Mouse (Mus musculus) liver, embryonic 13.5 days (tissue): ENCODE results near the gene Fahd1. TPM values are rescaled to one million over a fixed set of nuclear protein-coding genes. Genes with fewer than 3 reads are reported as not detected.

ENCODE experiments used
- ATAC-seq: fragments of 200-750 bp; cut with Nextera tagmentation; 2 replicates; pipeline ENCODE4 v1.8.0; 2017; ENCODE audit warnings: low read depth, mild to moderate bottlenecking, moderate number of reproducible peaks, moderate library complexity
- DNase-seq: peaks from one replicate; pipeline ENCODE4 v3.0.0; 2022
- H3K27ac ChIP-seq: fragments of 300-500 bp; sonication (generic); 2 replicates; pipeline ENCODE4 v1.5.1; 2015; ENCODE audit warnings: moderate library complexity, mild to moderate bottlenecking, inconsistent platforms
- H3K27me3 ChIP-seq: fragments of 300-500 bp; sonication (generic); 2 replicates; pipeline ENCODE4 v1.6.1; 2015; ENCODE audit warnings: mild to moderate bottlenecking, inconsistent platforms
- H3K36me3 ChIP-seq: fragments of 300-500 bp; sonication (generic); 2 replicates; pipeline ENCODE4 v1.6.1; 2015; ENCODE audit warnings: mild to moderate bottlenecking, inconsistent platforms
- H3K4me1 ChIP-seq: fragments of 300-500 bp; sonication (generic); replicated peaks from 2 replicates; pipeline ENCODE4 v1.6.1; 2015; ENCODE audit warnings: inconsistent platforms
- H3K4me2 ChIP-seq: fragments of 300-500 bp; sonication (generic); 2 replicates; pipeline ENCODE4 v1.6.1; 2015; ENCODE audit warnings: inconsistent platforms, mild to moderate bottlenecking, moderate library complexity
- H3K4me3 ChIP-seq: fragments of 300-500 bp; sonication (generic); replicated peaks from 2 replicates; pipeline ENCODE4 v1.5.1; 2015; ENCODE audit warnings: mild to moderate bottlenecking, inconsistent platforms
- H3K9ac ChIP-seq: fragments of 300-500 bp; sonication (generic); 2 replicates; pipeline ENCODE4 v1.6.1; 2015; ENCODE audit warnings: mild to moderate bottlenecking, inconsistent platforms
- H3K9me3 ChIP-seq: fragments of 300-500 bp; sonication (generic); replicated peaks from 2 replicates; pipeline ENCODE4 v1.6.1; 2016; ENCODE audit warnings: inconsistent platforms
- WGBS: fragments of 180-500 bp; shearing (Covaris S2); methylation state at CpG from one replicate; pipeline ENCODE4 v1.1.7; 2015; ENCODE audit not compliant: insufficient replicate concordance; 5-methylcytosine and 5-hydroxymethylcytosine counted together
- polyA plus RNA-seq: library from polyadenylated mRNA; unstranded; fragments of >200 nt; fragmentation: Nextera tagmentation; extraction: Ambion mirVana; gene quantifications from 2 replicates; pipeline ENCODE4 v1.2.1, GENCODE M21; 2015

Gene Fahd1
- polyA plus RNA-seq, 1 experiment from 2014 or later: 34.6 TPM

DNA sequence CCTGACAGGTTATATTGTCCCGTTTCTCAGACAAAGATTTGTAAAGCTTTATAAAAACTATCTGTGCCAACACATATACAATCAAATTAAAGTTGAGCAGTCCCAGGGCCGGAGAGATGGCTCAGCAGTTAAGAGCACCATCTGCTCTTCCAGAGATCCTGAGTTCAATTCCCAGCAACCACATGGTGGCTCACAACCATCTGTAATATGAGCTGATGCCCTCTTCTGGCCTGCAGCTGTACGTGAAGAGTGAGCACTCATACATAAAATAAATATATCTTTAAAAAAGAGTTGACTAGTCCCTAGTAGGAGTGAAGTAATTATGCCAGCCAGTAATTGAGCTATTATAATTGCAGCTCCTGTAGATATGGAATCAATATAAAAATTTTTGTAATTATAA is 49.6 kb downstream of the Fahd1 start:
- WGBS: 56% methylated on average over 3 of the region's 3 CpGs
- no peak overlapping the region for H3K27ac ChIP-seq
- DNase-seq (no peak), ATAC-seq (no peak)
- H3K36me3 ChIP-seq: no peaks in the 10 kb centered on the region
- H3K4me2 ChIP-seq: no peak overlapping the region
- peaks cover 30% of the 10 kb centered on the region for H3K4me1 ChIP-seq
- H3K27me3 ChIP-seq: 0 out of 2 replicates have a peak, but pooled peaks cover 7% of the 10 kb centered on the region
- no peak overlapping the region for H3K9ac ChIP-seq
- no peak overlapping the region for H3K4me3 ChIP-seq
- no peaks in the 10 kb centered on the region for H3K9me3 ChIP-seq

DNA sequence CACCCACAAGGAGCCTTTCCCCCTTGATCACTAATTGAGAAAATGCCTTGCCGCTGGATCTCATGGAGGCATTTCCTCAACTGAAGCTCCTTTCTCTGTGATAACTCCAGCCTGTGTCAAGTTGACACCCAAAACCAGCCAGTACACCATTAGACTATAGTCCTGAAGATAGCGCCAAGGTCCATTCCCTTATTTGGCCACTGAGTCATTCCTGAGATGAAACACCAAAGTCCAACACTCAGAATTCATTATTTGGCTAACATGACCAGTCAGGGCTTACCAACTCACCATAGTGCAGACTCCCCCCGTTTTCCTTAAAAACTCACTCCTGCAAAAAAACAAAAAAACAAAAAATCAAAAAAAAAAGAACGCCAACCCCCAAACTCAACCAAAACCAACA is 50.7 kb downstream of the Fahd1 start:
- Histone ChIP-seq H3K27ac (no peak overlapping the region), H3K9me3 (no peaks in the 10 kb centered on the region), H3K36me3 (no peaks in the 10 kb centered on the region), H3K27me3 (peaks cover 6% of the 10 kb centered on the region; the same call in 1 of the 2 replicates), H3K4me2 (no peak overlapping the region), H3K4me3 (no peak overlapping the region), H3K4me1 (peaks cover 22% of the 10 kb centered on the region), H3K9ac (no peak overlapping the region)
- no peak for DNase-seq
- WGBS: 78% methylated on average over 4 of the region's 4 CpGs
- no peak for ATAC-seq

Other genes starting within 250 kb of the Fahd1 start
- gene Tsc2, start 217.7 kb downstream of the Fahd1 start, polyA plus RNA-seq: 18.6 and 22.4 TPM in 2 replicates
- 8.4 and 9.2 TPM in 2 replicates for gene Nthl1, start 217.7 kb downstream of the Fahd1 start, polyA plus RNA-seq
- gene Slc9a3r2, start 200.0 kb downstream of the Fahd1 start, polyA plus RNA-seq: 9.8 and 10.2 TPM in 2 replicates
- gene Npw, start 191.9 kb downstream of the Fahd1 start, polyA plus RNA-seq: 0.24 and 0.28 TPM in 2 replicates
- gene Zfp598, start 180.7 kb downstream of the Fahd1 start, polyA plus RNA-seq: 9.5 and 13.1 TPM in 2 replicates
- 0.10 and 0.31 TPM in 2 replicates for gene Syngr3, start 160.4 kb downstream of the Fahd1 start, polyA plus RNA-seq
- gene Gfer, start 154.2 kb downstream of the Fahd1 start, polyA plus RNA-seq: 41.3 and 47.7 TPM in 2 replicates
- 0.14 and 0.34 TPM in 2 replicates for gene Noxo1, start 154.1 kb downstream of the Fahd1 start, polyA plus RNA-seq
- gene Tbl3, start 142.7 kb downstream of the Fahd1 start, polyA plus RNA-seq: 53.0 and 53.2 TPM in 2 replicates
- 0.10 TPM in 1 of 2 replicates, not detected in the other for gene Rnf151, start 132.3 kb downstream of the Fahd1 start, polyA plus RNA-seq
- 1,350 and 1,469 TPM in 2 replicates for gene Rps2, start 132.2 kb downstream of the Fahd1 start, polyA plus RNA-seq
- gene Ndufb10, start 125.9 kb downstream of the Fahd1 start, polyA plus RNA-seq: 206 and 216 TPM in 2 replicates
- 0.10 TPM in 1 of 2 replicates, not detected in the other for gene Rpl3l, start 122.5 kb downstream of the Fahd1 start, polyA plus RNA-seq
- gene Msrb1, start 113.7 kb downstream of the Fahd1 start, polyA plus RNA-seq: 21.3 and 21.8 TPM in 2 replicates
- not detected in 2 replicates for gene Hs3st6, start 97.4 kb downstream of the Fahd1 start, polyA plus RNA-seq
- 1.5 and 1.6 TPM in 2 replicates for gene Meiob, start 46.1 kb downstream of the Fahd1 start, polyA plus RNA-seq
- 79.5 and 83.1 TPM in 2 replicates for gene Hagh, start 10.2 kb downstream of the Fahd1 start, polyA plus RNA-seq
- 5.1 and 6.0 TPM in 2 replicates for gene Igfals, start 15.6 kb upstream of the Fahd1 start, polyA plus RNA-seq
- 89.3 and 93.2 TPM in 2 replicates for gene Nubp2, start 36.0 kb upstream of the Fahd1 start, polyA plus RNA-seq
- gene Spsb3, start 36.3 kb upstream of the Fahd1 start, polyA plus RNA-seq: 37.9 and 38.4 TPM in 2 replicates
- gene Eme2, start 44.7 kb upstream of the Fahd1 start, polyA plus RNA-seq: 13.8 and 14.6 TPM in 2 replicates
- gene Mrps34, start 44.8 kb upstream of the Fahd1 start, polyA plus RNA-seq: 84.2 TPM in 2 replicates
- gene Nme3, start 46.1 kb upstream of the Fahd1 start, polyA plus RNA-seq: 65.6 and 66.8 TPM in 2 replicates
- 7.6 and 8.6 TPM in 2 replicates for gene Mapk8ip3, start 86.6 kb upstream of the Fahd1 start, polyA plus RNA-seq
- gene Jpt2, start 110.3 kb upstream of the Fahd1 start, polyA plus RNA-seq: 75.1 and 86.8 TPM in 2 replicates
- 2.8 and 3.8 TPM in 2 replicates for gene Cramp1l, start 165.4 kb upstream of the Fahd1 start, polyA plus RNA-seq
- gene Ift140, start 165.7 kb upstream of the Fahd1 start, polyA plus RNA-seq: 94.4 and 99.3 TPM in 2 replicates
- 5.2 and 5.6 TPM in 2 replicates for gene Tmem204, start 233.2 kb upstream of the Fahd1 start, polyA plus RNA-seq